17 mouse cellular contexts compared by ENCODE assay signal in the genomic region with DNA sequence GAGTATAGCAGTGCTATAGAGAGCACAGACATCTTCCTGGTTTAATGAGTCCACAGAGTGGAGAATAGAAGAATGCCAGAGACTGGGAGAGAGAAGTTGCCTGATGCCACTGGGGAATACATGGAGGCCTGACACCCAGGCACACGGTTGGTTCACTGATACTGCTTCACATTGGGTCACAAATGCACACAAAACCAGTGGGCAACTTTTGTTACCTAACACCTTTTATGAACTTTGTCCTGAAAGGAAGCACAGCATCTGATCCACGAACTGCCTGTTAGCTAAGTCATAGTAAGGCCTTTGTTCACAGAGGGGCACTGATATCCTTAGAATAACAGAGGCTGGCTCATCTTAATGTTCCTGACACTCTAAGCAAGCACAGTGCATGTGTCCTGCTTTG.
"Had no signal": no experiment of that assay in that cellular context is flagged by ENCODE, and none has a peak within 500 bp of the region (broad histone marks: within the 10 kb centered on the region; RNA-seq: fewer than 3 reads in every experiment).

No protein-coding gene starts in this region.

- H3K4me3 ChIP-seq: lung, embryonic 15.5 days; megakaryocyte, embryonic 14.5 days; midbrain, embryonic 13.5 days; midbrain, embryonic 15.5 days; neural tube, embryonic 12.5 days; stomach, embryonic 15.5 days had no signal

- DNase-seq: lung, adult 2 months; lung, postnatal 14 days; lung, postnatal 36 days; right cerebral cortex, postnatal 14 days; thymus, adult 2 months; thymus, postnatal 25 days; thymus, postnatal 4 days had no signal

- H3K27me3 ChIP-seq: lung, embryonic 15.5 days; megakaryocyte, embryonic 14.5 days; midbrain, embryonic 13.5 days; midbrain, embryonic 15.5 days; neural tube, embryonic 12.5 days; stomach, embryonic 15.5 days had no signal

- ATAC-seq: lung, postnatal 0 days; midbrain, embryonic 13.5 days; midbrain, embryonic 15.5 days had no signal

- H3K4me2 ChIP-seq: lung, embryonic 15.5 days; midbrain, embryonic 11.5 days; midbrain, embryonic 13.5 days; midbrain, embryonic 15.5 days; neural tube, embryonic 12.5 days; stomach, embryonic 15.5 days had no signal

- H3K36me3 ChIP-seq: lung, embryonic 15.5 days; midbrain, embryonic 15.5 days; neural tube, embryonic 12.5 days; stomach, embryonic 15.5 days had no signal

- H3K9me3 ChIP-seq: lung, embryonic 15.5 days; megakaryocyte, embryonic 14.5 days; midbrain, embryonic 13.5 days; midbrain, embryonic 15.5 days; neural tube, embryonic 12.5 days; stomach, embryonic 15.5 days had no signal

- H3K27ac ChIP-seq: lung, embryonic 15.5 days; macrophage; midbrain, embryonic 13.5 days; midbrain, embryonic 15.5 days; neural tube, embryonic 12.5 days; stomach, embryonic 15.5 days; stomach, postnatal 0 days had no signal

- H3K9ac ChIP-seq: lung, embryonic 15.5 days; midbrain, embryonic 13.5 days; midbrain, embryonic 15.5 days; neural tube, embryonic 12.5 days; stomach, embryonic 15.5 days had no signal
